Mouse (Mus musculus): Measurements from ENCODE around the gene Slc46a1. TPM values are rescaled to one million over a fixed set of nuclear protein-coding genes. Genes with fewer than 3 reads are reported as not detected.

Gene Slc46a1
- polyA plus RNA-seq, 1 experiment from 2014 or later = 15.4 TPM

DNA sequence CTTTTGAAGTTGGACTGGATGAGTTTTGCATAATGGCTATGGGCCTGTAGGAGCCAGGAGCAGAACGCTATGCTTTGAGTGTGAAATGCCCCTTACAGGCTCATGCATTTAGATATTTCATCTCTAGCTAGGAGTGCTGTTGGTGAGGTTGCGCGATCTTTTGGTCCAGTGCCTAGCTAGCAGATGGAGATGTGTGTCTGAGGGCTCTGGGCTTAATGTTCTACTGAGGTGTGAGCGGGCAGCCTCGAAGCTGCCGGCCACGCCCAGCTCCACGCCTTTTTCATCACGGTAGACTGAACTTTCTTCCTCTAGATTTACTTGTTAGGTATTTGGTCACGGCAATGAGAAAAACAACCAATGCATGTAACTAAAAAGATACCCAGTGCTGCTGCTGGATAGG, 34.3 kb upstream of the Slc46a1 start:
- Histone ChIP-seq H3K4me1 (peaks cover 9% of the 10 kb centered on the region), H3K4me2 (replicated peaks) (no peak overlapping the region), H3K27ac (no peak overlapping the region), H3K9me3 (no peaks in the 10 kb centered on the region), H3K9ac (no peak overlapping the region), H3K27me3 (no peaks in the 10 kb centered on the region), H3K4me3 (no peak overlapping the region), H3K36me3 (no peaks in the 10 kb centered on the region)
- WGBS = 89% methylated on average over 10 of the region's 10 CpGs
- ATAC-seq (ENCODE audit: insufficient number of reproducible peaks, insufficient read depth, low FRiP score, low TSS enrichment) = no peak

DNA sequence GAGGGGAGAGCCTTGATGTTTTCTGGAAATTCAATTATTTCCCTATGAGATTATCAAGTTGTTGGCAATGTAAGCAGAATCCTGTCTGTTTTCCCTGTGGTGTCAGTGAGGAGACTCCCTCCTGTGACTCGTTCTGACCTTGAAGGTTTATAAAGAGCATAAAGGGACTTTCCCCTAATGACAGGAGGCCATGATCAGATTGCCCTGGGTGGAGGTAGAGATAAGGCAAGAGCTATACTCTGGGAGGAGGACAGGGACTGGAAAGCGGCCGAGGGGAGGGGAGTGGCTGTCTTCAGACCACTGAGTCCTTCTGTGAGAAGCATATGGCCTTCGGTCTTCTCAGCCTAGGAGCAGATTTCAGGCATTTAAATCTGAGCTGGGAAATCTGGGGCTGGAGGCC, 31.4 kb upstream of the Slc46a1 start:
- no peak for ATAC-seq (ENCODE audit: insufficient number of reproducible peaks, insufficient read depth, low FRiP score, low TSS enrichment)
- no peak overlapping the region for H3K4me3 ChIP-seq
- H3K36me3 ChIP-seq = no peaks in the 10 kb centered on the region
- no peaks in the 10 kb centered on the region for H3K9me3 ChIP-seq
- no peak overlapping the region for H3K27ac ChIP-seq
- no peaks in the 10 kb centered on the region for H3K27me3 ChIP-seq
- peaks cover 10% of the 10 kb centered on the region for H3K4me1 ChIP-seq
- 72% methylated on average over 4 of the region's 4 CpGs for WGBS
- H3K9ac ChIP-seq = no peak overlapping the region
- no peak overlapping the region for H3K4me2 ChIP-seq (replicated peaks)

DNA sequence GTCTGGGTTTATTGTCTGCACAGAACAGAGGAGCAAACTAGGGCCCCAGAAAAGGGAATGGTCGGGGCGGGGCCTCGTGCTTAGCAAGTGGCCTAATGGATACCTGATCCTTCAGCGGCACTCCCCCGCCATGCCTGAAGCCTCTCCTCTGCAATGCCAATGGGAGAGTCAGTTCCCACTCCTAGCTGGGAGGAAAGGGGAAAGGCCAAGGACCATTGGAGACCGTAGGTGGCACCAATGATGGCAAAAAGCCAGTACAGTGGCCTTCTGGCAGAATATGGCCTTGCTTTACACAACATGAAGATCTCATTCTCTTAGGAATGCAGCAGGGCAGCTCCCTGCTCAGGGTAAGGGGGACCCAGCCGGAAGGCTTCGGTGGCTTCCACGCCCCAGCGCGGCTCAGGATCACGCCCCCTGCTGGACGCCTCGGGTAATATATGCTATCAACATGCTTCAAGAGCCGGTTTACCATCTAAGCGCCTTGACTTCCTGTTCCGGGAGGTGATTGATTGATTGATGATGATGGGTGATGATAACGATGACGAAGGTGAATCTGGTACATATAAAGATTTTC, 29.6 kb upstream of the Slc46a1 start:
- Histone ChIP-seq H3K27me3 (no peaks in the 10 kb centered on the region), H3K4me2 (replicated peaks) (peak overlapping the region; percentile 26), H3K36me3 (no peaks in the 10 kb centered on the region), H3K9ac (no peak overlapping the region), H3K9me3 (no peaks in the 10 kb centered on the region), H3K4me3 (no peak overlapping the region), H3K27ac (0 out of 2 replicates have a peak overlapping the region, but pooled peaks have one; percentile 46), H3K4me1 (peaks cover 10% of the 10 kb centered on the region)
- no peak for ATAC-seq (ENCODE audit: insufficient number of reproducible peaks, insufficient read depth, low FRiP score, low TSS enrichment)
- WGBS = 4% methylated on average over 19 of the region's 19 CpGs

DNA sequence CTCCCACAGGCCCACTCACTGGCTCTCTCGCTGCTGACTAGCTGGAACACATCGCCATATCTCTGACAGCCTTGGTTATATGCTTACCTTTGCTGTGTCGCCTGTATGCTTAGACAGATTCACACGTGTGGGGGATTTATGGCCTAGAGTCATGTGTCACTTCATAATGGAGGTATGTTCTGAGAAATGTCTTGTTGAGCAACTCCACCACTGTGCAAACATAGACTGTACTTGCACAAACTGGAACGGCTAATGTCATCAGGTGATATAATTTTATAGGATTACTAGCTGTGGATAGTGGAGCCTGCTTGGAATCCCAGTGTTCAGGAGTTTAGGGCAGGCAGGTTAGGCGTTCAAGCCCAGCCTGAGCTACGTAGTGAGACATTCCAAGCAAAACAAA, 28.3 kb upstream of the Slc46a1 start:
- no peak overlapping the region for H3K27ac ChIP-seq
- 90% methylated on average over 7 of the region's 7 CpGs for WGBS
- H3K4me2 ChIP-seq (replicated peaks) = no peak overlapping the region
- no peak overlapping the region for H3K9ac ChIP-seq
- no peaks in the 10 kb centered on the region for H3K9me3 ChIP-seq
- H3K36me3 ChIP-seq = no peaks in the 10 kb centered on the region
- H3K4me3 ChIP-seq = no peak overlapping the region
- peaks cover 10% of the 10 kb centered on the region for H3K4me1 ChIP-seq
- H3K27me3 ChIP-seq = no peaks in the 10 kb centered on the region
- no peak for ATAC-seq (ENCODE audit: insufficient number of reproducible peaks, insufficient read depth, low FRiP score, low TSS enrichment)

DNA sequence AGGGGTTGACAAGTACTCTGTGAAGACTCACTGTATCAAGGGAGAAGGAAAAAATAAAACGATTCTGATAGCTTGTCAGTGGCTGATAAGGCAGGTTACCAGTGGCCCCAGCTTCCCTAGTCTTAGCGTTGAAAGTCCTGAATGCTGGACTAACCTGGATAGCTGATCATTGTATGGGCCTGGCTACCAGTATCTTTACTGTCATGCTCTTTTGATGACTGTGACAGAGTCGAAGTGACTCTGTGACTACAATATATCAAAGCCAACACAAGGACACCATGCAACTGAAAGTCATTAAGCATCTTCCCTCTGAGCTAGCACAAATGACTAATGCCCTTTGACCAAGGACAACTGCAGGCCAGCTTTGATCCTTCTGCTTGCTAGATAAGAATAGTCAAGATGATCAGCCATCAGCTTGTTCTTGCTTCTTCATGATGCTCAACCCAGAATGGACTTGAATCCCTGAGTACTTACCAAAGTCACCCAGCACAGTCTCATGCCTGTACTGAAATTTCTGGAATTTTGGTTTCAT, 27.0 kb upstream of the Slc46a1 start:
- no peak overlapping the region for H3K4me2 ChIP-seq (replicated peaks)
- 82% methylated on average over 3 of the region's 3 CpGs for WGBS
- no peaks in the 10 kb centered on the region for H3K36me3 ChIP-seq
- H3K9ac ChIP-seq = no peak overlapping the region
- ATAC-seq (ENCODE audit: insufficient number of reproducible peaks, insufficient read depth, low FRiP score, low TSS enrichment) = no peak
- H3K27ac ChIP-seq = no peak overlapping the region
- peaks cover 10% of the 10 kb centered on the region for H3K4me1 ChIP-seq
- no peaks in the 10 kb centered on the region for H3K27me3 ChIP-seq
- no peaks in the 10 kb centered on the region for H3K9me3 ChIP-seq
- H3K4me3 ChIP-seq = no peak overlapping the region

DNA sequence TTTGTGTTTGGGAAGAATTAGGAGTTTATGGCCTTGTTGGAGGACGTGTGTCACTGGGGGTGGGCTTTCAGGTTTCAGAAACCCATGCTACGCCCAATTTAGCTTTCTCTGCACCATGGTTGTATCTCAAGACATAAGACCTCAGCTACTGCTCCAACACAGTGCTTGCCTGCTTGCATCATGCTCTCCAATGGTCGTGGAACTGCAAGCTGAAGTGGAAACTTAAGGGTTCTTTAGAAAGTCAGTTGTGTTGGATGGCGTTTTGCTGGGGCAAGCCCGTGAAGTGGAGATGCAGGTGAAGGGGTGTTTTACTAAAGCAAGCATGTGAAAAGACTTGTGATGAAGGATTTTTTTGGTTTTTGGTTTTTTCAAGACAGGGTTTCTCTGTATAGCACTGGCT, 22.4 kb upstream of the Slc46a1 start:
- WGBS = 76% methylated on average over 5 of the region's 5 CpGs
- Histone ChIP-seq H3K27me3 (no peaks in the 10 kb centered on the region), H3K9me3 (no peaks in the 10 kb centered on the region), H3K9ac (no peak overlapping the region), H3K4me1 (no peaks in the 10 kb centered on the region), H3K36me3 (no peaks in the 10 kb centered on the region), H3K27ac (no peak overlapping the region), H3K4me3 (no peak overlapping the region), H3K4me2 (replicated peaks) (no peak overlapping the region)
- no peak for ATAC-seq (ENCODE audit: insufficient number of reproducible peaks, insufficient read depth, low FRiP score, low TSS enrichment)

DNA sequence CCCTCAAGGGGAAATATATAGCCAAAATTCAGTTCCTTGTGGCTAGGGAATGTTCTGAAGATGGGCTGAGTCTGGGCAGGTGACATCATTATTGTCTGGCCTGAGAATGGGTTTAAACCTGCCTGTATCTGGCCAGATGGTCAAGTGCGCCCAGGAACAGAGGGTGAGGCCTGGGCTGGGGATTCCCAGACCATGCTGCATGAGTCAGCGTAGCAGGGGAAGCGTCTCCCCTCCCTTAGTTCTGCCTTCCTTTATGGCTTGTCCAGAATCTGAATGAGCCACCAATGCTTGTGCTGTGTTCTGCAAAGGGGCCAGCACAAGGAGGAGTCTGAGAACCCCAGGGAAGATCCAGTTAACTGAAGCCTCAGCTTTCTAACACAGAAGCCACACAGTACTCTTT, 18.3 kb upstream of the Slc46a1 start:
- 82% methylated on average over 3 of the region's 3 CpGs for WGBS
- Histone ChIP-seq H3K4me2 (replicated peaks) (no peak overlapping the region), H3K9ac (no peak overlapping the region), H3K4me3 (no peak overlapping the region), H3K27ac (no peak overlapping the region), H3K4me1 (no peaks in the 10 kb centered on the region), H3K9me3 (no peaks in the 10 kb centered on the region), H3K36me3 (no peaks in the 10 kb centered on the region), H3K27me3 (no peaks in the 10 kb centered on the region)
- ATAC-seq (ENCODE audit: insufficient number of reproducible peaks, insufficient read depth, low FRiP score, low TSS enrichment) = no peak

DNA sequence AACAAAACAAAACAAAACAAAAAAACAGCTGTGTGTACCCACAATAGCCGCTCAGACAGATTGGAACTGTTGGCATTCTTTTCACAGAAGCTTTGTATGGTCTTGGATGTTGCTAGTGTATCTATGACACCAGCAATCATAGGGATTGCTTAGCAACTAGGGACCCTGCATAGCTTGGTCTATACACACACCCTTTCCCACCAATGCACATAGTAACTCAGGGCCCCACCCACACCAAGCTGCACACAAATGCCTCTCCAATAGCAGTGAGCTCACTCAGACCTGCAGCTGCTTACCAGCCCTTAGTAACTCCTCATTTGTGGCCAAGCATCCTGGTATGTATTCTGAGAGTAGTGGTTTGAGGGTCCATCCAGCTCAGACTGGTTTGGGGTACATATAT, 17.3 kb upstream of the Slc46a1 start:
- Histone ChIP-seq H3K4me3 (no peak overlapping the region), H3K9me3 (no peaks in the 10 kb centered on the region), H3K36me3 (no peaks in the 10 kb centered on the region), H3K4me1 (no peaks in the 10 kb centered on the region), H3K27me3 (no peaks in the 10 kb centered on the region), H3K4me2 (replicated peaks) (no peak overlapping the region), H3K27ac (no peak overlapping the region), H3K9ac (no peak overlapping the region)
- WGBS = 86% methylated on average over 1 of the region's 1 CpGs
- ATAC-seq (ENCODE audit: insufficient number of reproducible peaks, insufficient read depth, low FRiP score, low TSS enrichment) = no peak

DNA sequence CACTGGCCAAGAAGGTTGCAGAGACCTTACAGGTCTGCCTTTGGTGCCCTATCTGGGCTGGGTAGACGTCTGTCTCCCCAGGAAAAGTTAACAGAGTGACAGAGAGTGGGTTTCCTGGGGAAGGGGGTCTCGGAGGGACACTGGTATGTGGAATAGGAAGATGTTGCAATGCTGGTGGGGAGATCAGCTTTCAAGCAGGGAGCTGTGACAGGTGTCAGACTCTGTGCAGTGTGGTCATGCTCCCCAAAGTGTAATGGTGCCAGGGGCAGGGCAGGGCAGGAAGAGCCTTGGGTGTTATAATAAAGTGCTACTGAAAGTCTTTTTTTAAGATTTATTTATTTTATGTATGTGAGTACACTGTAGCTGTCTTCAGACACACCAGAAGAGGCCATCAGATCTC, 15.2 kb upstream of the Slc46a1 start:
- H3K4me2 ChIP-seq (replicated peaks) = no peak overlapping the region
- H3K9me3 ChIP-seq = no peaks in the 10 kb centered on the region
- H3K4me3 ChIP-seq = no peak overlapping the region
- WGBS = 56% methylated on average over 2 of the region's 2 CpGs
- no peaks in the 10 kb centered on the region for H3K4me1 ChIP-seq
- H3K36me3 ChIP-seq = no peaks in the 10 kb centered on the region
- H3K9ac ChIP-seq = no peak overlapping the region
- H3K27ac ChIP-seq = no peak overlapping the region
- ATAC-seq (ENCODE audit: insufficient number of reproducible peaks, insufficient read depth, low FRiP score, low TSS enrichment) = no peak
- H3K27me3 ChIP-seq = no peaks in the 10 kb centered on the region

DNA sequence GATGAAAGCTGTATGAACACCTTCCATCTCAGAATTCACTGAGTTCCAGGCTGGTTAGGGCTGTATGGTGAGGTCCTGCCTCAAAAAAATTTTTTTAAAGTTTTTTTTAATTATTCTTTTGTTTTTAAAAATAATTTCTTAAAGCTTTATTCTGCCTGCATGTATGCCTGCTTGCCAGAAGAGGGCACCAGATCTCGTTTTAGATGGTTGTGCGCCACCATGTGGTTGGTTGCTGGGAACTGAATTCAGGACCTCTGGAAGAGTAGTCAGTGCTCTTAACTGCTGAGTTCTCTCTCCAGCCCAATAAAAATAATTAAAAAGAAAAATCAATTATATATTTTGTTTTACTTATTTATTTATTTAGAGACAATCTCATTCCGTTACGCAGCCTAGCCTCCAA, 11.8 kb upstream of the Slc46a1 start:
- H3K4me3 ChIP-seq = no peak overlapping the region
- ATAC-seq (ENCODE audit: insufficient number of reproducible peaks, insufficient read depth, low FRiP score, low TSS enrichment) = no peak

DNA sequence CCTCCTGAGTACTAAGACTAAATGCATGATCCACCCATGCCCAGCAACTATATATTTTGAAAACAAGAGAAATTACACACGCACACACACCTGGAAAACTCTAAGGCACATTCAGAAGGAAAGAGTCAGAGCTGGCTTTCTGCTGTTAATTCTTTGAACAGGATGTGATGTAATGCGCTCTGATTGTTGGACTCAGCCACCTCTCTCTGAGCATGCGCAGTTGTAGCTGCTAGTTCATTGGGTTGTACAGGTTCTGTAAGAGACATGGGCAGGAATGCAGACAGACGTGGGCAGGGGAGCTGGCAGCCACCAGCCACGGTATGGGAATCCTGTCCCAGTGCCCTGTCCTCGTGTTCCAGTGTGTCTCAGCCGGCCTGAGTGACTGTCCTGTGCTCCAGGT, 11.2 kb upstream of the Slc46a1 start:
- no peaks in the 10 kb centered on the region for H3K27me3 ChIP-seq
- no peak overlapping the region for H3K4me3 ChIP-seq
- H3K4me1 ChIP-seq = no peaks in the 10 kb centered on the region
- 68% methylated on average over 7 of the region's 7 CpGs for WGBS
- no peaks in the 10 kb centered on the region for H3K9me3 ChIP-seq
- no peak overlapping the region for H3K9ac ChIP-seq
- no peaks in the 10 kb centered on the region for H3K36me3 ChIP-seq
- H3K4me2 ChIP-seq (replicated peaks) = no peak overlapping the region
- no peak for ATAC-seq (ENCODE audit: insufficient number of reproducible peaks, insufficient read depth, low FRiP score, low TSS enrichment)
- no peak overlapping the region for H3K27ac ChIP-seq

More for the DNA sequence above, 11.8 kb upstream of the Slc46a1 start:
- no peak overlapping the region for H3K27ac ChIP-seq
- H3K9ac ChIP-seq = no peak overlapping the region
- no peaks in the 10 kb centered on the region for H3K27me3 ChIP-seq
- no peaks in the 10 kb centered on the region for H3K36me3 ChIP-seq
- H3K4me1 ChIP-seq = no peaks in the 10 kb centered on the region
- 20% methylated on average over 4 of the region's 4 CpGs for WGBS
- no peak overlapping the region for H3K4me2 ChIP-seq (replicated peaks)
- H3K9me3 ChIP-seq = no peaks in the 10 kb centered on the region

DNA sequence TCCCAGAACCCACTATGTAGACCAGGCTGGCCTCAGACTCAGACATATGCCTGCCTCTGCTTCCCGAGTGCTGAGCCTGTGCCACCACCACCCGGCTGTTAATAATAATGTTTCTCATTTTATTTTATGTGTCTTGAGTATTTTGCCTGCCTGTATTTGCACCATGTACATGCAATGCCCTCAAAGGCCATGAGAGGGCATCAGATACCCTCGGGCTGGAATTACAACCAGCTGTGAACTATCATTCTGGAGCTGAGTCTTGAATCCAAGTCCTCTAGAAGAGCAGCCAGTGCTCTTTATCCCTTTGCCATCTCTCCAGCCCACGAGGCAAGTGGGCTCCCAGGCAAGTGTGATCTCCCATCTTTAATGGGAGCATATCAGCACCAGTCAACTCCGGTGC, 10.2 kb upstream of the Slc46a1 start:
- no peak overlapping the region for H3K27ac ChIP-seq
- ATAC-seq (ENCODE audit: insufficient number of reproducible peaks, insufficient read depth, low FRiP score, low TSS enrichment) = no peak
- no peaks in the 10 kb centered on the region for H3K27me3 ChIP-seq
- no peaks in the 10 kb centered on the region for H3K36me3 ChIP-seq
- H3K4me3 ChIP-seq = no peak overlapping the region
- H3K9me3 ChIP-seq = no peaks in the 10 kb centered on the region
- no peak overlapping the region for H3K9ac ChIP-seq
- WGBS = 42% methylated on average over 5 of the region's 5 CpGs
- no peaks in the 10 kb centered on the region for H3K4me1 ChIP-seq
- H3K4me2 ChIP-seq (replicated peaks) = no peak overlapping the region

DNA sequence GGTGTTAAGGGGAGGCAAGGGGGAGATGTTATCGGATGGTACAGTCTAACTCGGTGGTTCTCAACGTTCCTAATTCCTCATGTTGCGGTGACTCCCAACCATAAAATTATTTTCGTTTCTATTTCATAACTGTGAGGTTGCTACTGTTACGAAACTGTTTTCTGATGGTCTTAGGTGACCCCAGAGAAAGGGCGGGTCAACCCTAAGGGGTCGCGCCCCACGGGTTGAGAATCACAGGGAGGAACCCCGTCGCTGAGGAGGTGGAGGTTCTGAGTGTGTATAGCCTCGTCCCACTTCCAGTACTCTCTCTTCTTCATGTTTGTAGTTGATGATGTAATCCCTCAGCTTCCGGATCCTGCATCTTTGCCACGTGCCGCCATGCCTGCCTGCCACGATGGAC, 6.8 kb upstream of the Slc46a1 start:
- H3K4me1 ChIP-seq = no peaks in the 10 kb centered on the region
- H3K4me2 ChIP-seq (replicated peaks) = no peak overlapping the region
- no peaks in the 10 kb centered on the region for H3K36me3 ChIP-seq
- no peak overlapping the region for H3K9ac ChIP-seq
- H3K4me3 ChIP-seq = no peak overlapping the region
- no peak overlapping the region for H3K27ac ChIP-seq
- H3K27me3 ChIP-seq = no peaks in the 10 kb centered on the region
- ATAC-seq (ENCODE audit: insufficient number of reproducible peaks, insufficient read depth, low FRiP score, low TSS enrichment) = no peak
- 81% methylated on average over 17 of the region's 17 CpGs for WGBS
- 0 out of 2 replicates have a peak, but pooled peaks cover 4% of the 10 kb centered on the region for H3K9me3 ChIP-seq
